Mouse (Mus musculus) spleen, adult 18-20 months (tissue): ENCODE measurements around the gene Rbm20.
"Not testable (repeated sequence)": the region's sequence is repeated elsewhere in the genome, so short reads cannot be mapped to it uniquely, and the experiment has no call there.

Experiments
- DNase-seq, 2 experiments: peaks; one replicate each; pipeline ENCODE4 v3.0.0; 2022; ENCODE audit warnings: mixed read lengths in 2 of 2

The Rbm20 gene

GRCm38 (mm10) chr19:53889555-53889954 is 212.4 kb downstream of the Rbm20 start:
- DNase-seq = no peak

GRCm38 (mm10) chr19:53890274-53890673 is 213.2 kb downstream of the Rbm20 start:
- DNase-seq = no peak

GRCm38 (mm10) chr19:53890781-53891251 is 213.7 kb downstream of the Rbm20 start:
- DNase-seq = peak; percentile 57 to 66

- DNase-seq = no peak
Measured at GRCm38 (mm10) chr19:53891569-53891968, 214.5 kb downstream of the Rbm20 start.

- no peak for DNase-seq
Measured at GRCm38 (mm10) chr19:53892061-53892460, 215.0 kb downstream of the Rbm20 start, which contains the start of gene Pdcd4. Gene Pdcd4, plus strand, starts transcription at chr19:53892231.

GRCm38 (mm10) chr19:53892838-53893359 is 215.8 kb downstream of the Rbm20 start:
- no peak for DNase-seq

GRCm38 (mm10) chr19:53893711-53894171 is 216.6 kb downstream of the Rbm20 start:
- DNase-seq = peak; percentile 46 to 55

GRCm38 (mm10) chr19:53894538-53895121 is 217.5 kb downstream of the Rbm20 start:
- no peak for DNase-seq

- DNase-seq = no peak
Measured at GRCm38 (mm10) chr19:53898046-53898445, 220.9 kb downstream of the Rbm20 start.

- DNase-seq = no peak
Measured at GRCm38 (mm10) chr19:53898498-53898897, 221.4 kb downstream of the Rbm20 start.

GRCm38 (mm10) chr19:53898970-53899900 is 222.1 kb downstream of the Rbm20 start:
- no peak for DNase-seq

GRCm38 (mm10) chr19:53899941-53900610 is 223.0 kb downstream of the Rbm20 start:
- peak; percentile 40 to 57 for DNase-seq

- DNase-seq = no peak
Measured at GRCm38 (mm10) chr19:53901931-53902738, 225.0 kb downstream of the Rbm20 start.

- peak; percentile 87 to 95 for DNase-seq
Measured at GRCm38 (mm10) chr19:53902739-53903487, 225.8 kb downstream of the Rbm20 start.

- peak; percentile 58 to 59 for DNase-seq
Measured at GRCm38 (mm10) chr19:53903507-53904321, 226.6 kb downstream of the Rbm20 start.

GRCm38 (mm10) chr19:53904833-53905480 is 227.9 kb downstream of the Rbm20 start:
- DNase-seq = no peak

- no peak for DNase-seq
Measured at GRCm38 (mm10) chr19:53906033-53906702, 229.1 kb downstream of the Rbm20 start.

GRCm38 (mm10) chr19:53906703-53907070 is 229.6 kb downstream of the Rbm20 start:
- not testable (repeated sequence) for DNase-seq

GRCm38 (mm10) chr19:53914950-53915349 is 237.8 kb downstream of the Rbm20 start:
- DNase-seq = no peak
